Mouse (Mus musculus): ENCODE data around the gene Olfr73. TPM values are rescaled to one million over a fixed set of nuclear protein-coding genes. Genes with fewer than 3 reads are reported as not detected.
"Not testable (repeated sequence)": the region's sequence is repeated elsewhere in the genome, so short reads cannot be mapped to it uniquely, and the experiment has no call there.

Olfr73 gene
- not detected in 2 replicates for polyA plus RNA-seq (2015; fragmentation: Nextera tagmentation; extraction: Ambion mirVana)

DNA sequence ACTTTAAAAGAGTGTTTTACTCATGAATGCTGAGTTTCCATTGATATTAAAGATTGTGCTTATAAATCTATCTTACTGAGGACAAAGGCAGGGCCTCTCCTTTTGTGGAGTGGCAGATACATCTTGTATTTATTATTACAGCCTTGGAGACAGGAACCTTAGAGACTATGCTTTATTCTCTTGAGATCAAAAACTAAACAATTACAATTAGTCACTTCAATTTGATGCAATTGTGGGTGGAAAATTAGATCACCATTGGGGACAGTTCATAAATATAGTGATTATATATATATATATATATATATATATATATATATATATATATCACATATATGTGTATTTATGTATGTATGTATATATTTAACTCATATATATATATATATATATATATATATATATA is at the start of gene Olfr73:
Gene Olfr73 (minus strand): TSS at position 101 of the 400 bp plus-strand sequence.
- H3K9ac ChIP-seq (ENCODE audit: low read depth, low read length), result no peak within 1 kb of the TSS
- H3K36me3 ChIP-seq (ENCODE audit: insufficient read depth, low read length), result no peaks in the 10 kb centered on the region
- no peaks in the 10 kb centered on the region for H3K27me3 ChIP-seq (ENCODE audit: insufficient read depth, low read length)
- H3K27ac ChIP-seq, result no peak within 1 kb of the TSS
- no peak for ATAC-seq (replicated peaks; ENCODE audit: low FRiP score, low read depth)
- DNase-seq (ENCODE audit: low spot score), result no peak
- no peak within 1 kb of the TSS for H3K4me2 ChIP-seq (ENCODE audit: low read length)
- no peaks in the 10 kb centered on the region for H3K4me1 ChIP-seq (replicated peaks; ENCODE audit: insufficient read depth, low read length)
- no peaks in the 10 kb centered on the region for H3K9me3 ChIP-seq (replicated peaks; ENCODE audit: low read length)
- no peak within 1 kb of the TSS for H3K4me3 ChIP-seq (replicated peaks; ENCODE audit: low read depth, low read length)
- no peak for TF ChIP-seq CTCF (IDR thresholded peaks at IDR 0.05; ENCODE audit: low read depth)

DNA sequence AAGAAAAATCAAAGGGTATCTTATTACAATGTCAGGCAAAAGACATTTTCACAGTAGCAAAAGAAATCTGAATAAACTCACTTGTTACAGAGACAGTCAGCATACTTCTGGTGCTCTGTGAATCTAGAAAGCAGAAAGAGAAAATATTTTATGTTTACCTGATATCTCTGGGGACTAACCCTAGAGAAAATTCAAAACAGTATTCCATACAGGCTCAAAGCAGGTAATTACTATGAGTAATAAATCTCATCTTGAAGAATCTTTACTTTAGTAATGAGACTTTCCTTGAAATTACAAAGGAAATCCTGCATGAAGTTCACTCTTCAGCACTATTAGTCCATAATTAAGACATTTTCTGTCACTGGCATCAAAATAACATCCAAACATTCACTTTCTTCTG is 34.2 kb upstream of the Olfr73 start, which contains the start of gene Olfr1163:
Gene Olfr1163 (minus strand): TSS at position 101 of the 400 bp plus-strand sequence.
- Histone ChIP-seq H3K27ac (no peak within 1 kb of the TSS), H3K27me3 (ENCODE audit: insufficient read depth, low read length) (no peaks in the 10 kb centered on the region), H3K9me3 (replicated peaks; ENCODE audit: low read length) (no peaks in the 10 kb centered on the region), H3K4me1 (replicated peaks; ENCODE audit: insufficient read depth, low read length) (no peaks in the 10 kb centered on the region), H3K9ac (ENCODE audit: low read depth, low read length) (no peak within 1 kb of the TSS), H3K36me3 (ENCODE audit: insufficient read depth, low read length) (no peaks in the 10 kb centered on the region), H3K4me2 (ENCODE audit: low read length) (no peak within 1 kb of the TSS), H3K4me3 (replicated peaks; ENCODE audit: low read depth, low read length) (no peak within 1 kb of the TSS)
- DNase-seq (ENCODE audit: low spot score), result no peak
- TF ChIP-seq CTCF (IDR thresholded peaks at IDR 0.05; ENCODE audit: low read depth), result no peak
- ATAC-seq (replicated peaks; ENCODE audit: low FRiP score, low read depth), result no peak

DNA sequence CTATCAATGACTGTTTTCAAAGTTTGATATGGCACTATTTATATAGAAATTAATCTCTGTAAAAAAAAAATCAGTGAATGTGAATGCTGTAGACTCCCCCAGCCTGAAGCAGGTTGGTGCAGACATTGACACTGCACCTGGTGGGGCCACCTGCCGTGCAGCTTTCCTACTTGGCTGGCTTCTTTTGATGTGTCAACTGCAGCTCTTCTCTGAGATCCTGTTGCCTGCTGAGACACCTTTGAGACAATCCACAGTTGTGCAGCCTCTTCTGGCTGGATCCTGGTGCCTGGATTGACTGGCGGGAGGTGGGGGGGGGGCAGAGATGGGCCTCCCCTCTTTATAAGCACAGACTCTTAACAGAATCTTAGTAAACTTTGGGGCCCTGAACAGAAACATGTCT is 26.1 kb upstream of the Olfr73 start:
- Histone ChIP-seq H3K9ac (ENCODE audit: low read depth, low read length) (no peak overlapping the region), H3K9me3 (replicated peaks; ENCODE audit: low read length) (no peaks in the 10 kb centered on the region), H3K4me2 (ENCODE audit: low read length) (no peak overlapping the region), H3K36me3 (ENCODE audit: insufficient read depth, low read length) (no peaks in the 10 kb centered on the region), H3K4me3 (replicated peaks; ENCODE audit: low read depth, low read length) (no peak overlapping the region), H3K27me3 (ENCODE audit: insufficient read depth, low read length) (no peaks in the 10 kb centered on the region), H3K27ac (no peak overlapping the region), H3K4me1 (replicated peaks; ENCODE audit: insufficient read depth, low read length) (no peaks in the 10 kb centered on the region)
- WGBS, result 86% methylated on average over 2 of the region's 2 CpGs
- ATAC-seq (replicated peaks; ENCODE audit: low FRiP score, low read depth), result no peak
- no peak for DNase-seq (ENCODE audit: low spot score)
- no peak for TF ChIP-seq CTCF (IDR thresholded peaks at IDR 0.05; ENCODE audit: low read depth)

DNA sequence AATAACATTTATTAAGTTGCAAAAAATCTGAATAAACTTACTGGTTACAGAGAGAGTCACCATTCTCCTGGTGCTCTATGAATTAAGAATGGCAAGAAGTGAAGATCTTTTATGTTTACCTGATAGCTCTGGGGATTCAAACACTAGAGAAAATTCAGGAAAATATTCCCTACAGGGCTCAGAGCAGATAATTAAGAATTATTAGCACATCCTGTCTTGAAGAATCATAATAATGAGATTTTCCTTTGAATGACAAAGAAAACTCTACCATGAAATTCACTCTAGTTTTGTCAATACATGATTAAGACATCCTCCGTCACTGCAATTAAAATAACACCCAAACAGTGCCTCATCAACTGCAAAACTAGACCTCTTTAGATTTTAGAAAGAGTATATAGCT is 13.5 kb upstream of the Olfr73 start, which contains the start of gene Olfr1162:
Gene Olfr1162 (minus strand): TSS at position 101 of the 400 bp plus-strand sequence.
- Histone ChIP-seq H3K27ac (no peak within 1 kb of the TSS), H3K27me3 (ENCODE audit: insufficient read depth, low read length) (no peaks in the 10 kb centered on the region), H3K9me3 (replicated peaks; ENCODE audit: low read length) (no peaks in the 10 kb centered on the region), H3K4me1 (replicated peaks; ENCODE audit: insufficient read depth, low read length) (no peaks in the 10 kb centered on the region), H3K36me3 (ENCODE audit: insufficient read depth, low read length) (no peaks in the 10 kb centered on the region), H3K4me2 (ENCODE audit: low read length) (no peak within 1 kb of the TSS), H3K4me3 (replicated peaks; ENCODE audit: low read depth, low read length) (no peak within 1 kb of the TSS), H3K9ac (ENCODE audit: low read depth, low read length) (no peak within 1 kb of the TSS)
- TF ChIP-seq CTCF (IDR thresholded peaks at IDR 0.05; ENCODE audit: low read depth), result no peak
- ATAC-seq (replicated peaks; ENCODE audit: low FRiP score, low read depth), result no peak
- WGBS, result 87% methylated on average over 1 of the region's 1 CpGs
- no peak for DNase-seq (ENCODE audit: low spot score)

DNA sequence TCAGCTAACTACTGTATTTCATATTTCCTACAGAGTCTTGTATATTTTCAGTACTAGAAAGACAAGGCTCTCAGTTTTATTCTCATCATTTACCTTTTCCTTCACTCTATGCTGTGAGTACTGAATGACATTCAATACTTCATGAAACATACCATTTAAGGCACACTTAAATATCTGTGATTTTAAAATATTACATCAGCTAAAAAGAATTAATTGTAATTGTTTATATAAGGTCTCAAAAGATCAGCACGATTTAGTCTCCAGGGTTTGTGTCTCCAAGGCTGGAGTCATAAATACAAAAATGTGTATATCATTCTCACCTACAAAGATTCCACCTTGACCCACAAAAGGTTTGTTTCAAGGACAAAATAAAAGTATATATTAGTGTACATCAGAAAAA is 15.0 kb downstream of the Olfr73 start, which contains the start of gene Olfr1161:
Gene Olfr1161 (plus strand): TSS at position 301 of the 400 bp plus-strand sequence.
- 77% methylated on average over 1 of the region's 1 CpGs for WGBS
- H3K27ac ChIP-seq; H3K4me3 ChIP-seq (replicated peaks; ENCODE audit: low read depth, low read length); H3K9ac ChIP-seq (ENCODE audit: low read depth, low read length); ATAC-seq (replicated peaks; ENCODE audit: low FRiP score, low read depth); H3K4me1 ChIP-seq (replicated peaks; ENCODE audit: insufficient read depth, low read length); DNase-seq (ENCODE audit: low spot score); H3K9me3 ChIP-seq (replicated peaks; ENCODE audit: low read length); H3K36me3 ChIP-seq (ENCODE audit: insufficient read depth, low read length); H3K4me2 ChIP-seq (ENCODE audit: low read length); H3K27me3 ChIP-seq (ENCODE audit: insufficient read depth, low read length): not testable (repeated sequence)

DNA sequence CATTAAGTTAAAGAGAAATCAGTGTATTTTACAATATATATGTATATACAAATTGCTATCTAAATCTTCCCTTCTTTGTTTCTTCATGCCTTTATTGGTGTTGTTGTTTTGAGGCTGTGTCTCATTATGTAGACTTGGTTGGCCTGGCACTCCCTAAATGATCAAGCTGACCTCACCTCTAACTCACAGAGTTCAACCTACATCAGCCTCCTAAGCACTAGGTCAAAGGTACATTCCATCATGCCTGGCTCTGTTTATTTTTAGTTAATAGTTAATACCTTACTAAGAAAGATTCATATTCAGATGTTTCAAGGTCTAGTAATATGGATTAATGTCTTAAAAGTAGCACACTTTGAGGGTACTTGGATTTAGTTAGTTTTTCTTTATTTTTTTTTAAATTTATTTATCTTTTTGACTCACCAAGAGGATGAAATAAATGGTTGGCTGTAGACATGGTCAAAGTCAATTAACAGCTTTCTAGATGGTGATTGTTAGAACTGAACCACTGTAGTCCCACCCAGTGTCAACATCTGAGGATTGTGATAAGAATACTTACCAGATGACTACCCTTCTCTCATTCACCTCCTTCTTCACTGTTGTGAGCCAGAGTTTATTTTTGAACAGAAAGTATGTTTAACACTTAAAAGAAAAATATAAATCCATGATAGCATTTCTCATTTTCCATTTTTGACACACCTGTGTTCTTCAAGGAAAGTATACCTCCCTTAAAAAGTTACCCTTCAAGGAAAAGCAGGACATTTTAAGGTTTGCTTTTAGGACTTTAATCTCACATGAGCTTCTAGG is 29.8 kb downstream of the Olfr73 start, which contains the start of gene Olfr1160:
Gene Olfr1160 (minus strand): TSS at position 754 of the 804 bp plus-strand sequence.
- Histone ChIP-seq H3K36me3 (ENCODE audit: insufficient read depth, low read length) (no peaks in the 10 kb centered on the region), H3K27ac (no peak within 1 kb of the TSS), H3K4me3 (replicated peaks; ENCODE audit: low read depth, low read length) (no peak within 1 kb of the TSS), H3K9me3 (replicated peaks; ENCODE audit: low read length) (no peaks in the 10 kb centered on the region), H3K27me3 (ENCODE audit: insufficient read depth, low read length) (no peaks in the 10 kb centered on the region), H3K9ac (ENCODE audit: low read depth, low read length) (no peak within 1 kb of the TSS), H3K4me2 (ENCODE audit: low read length) (no peak within 1 kb of the TSS), H3K4me1 (replicated peaks; ENCODE audit: insufficient read depth, low read length) (no peaks in the 10 kb centered on the region)
- no peak for TF ChIP-seq CTCF (IDR thresholded peaks at IDR 0.05; ENCODE audit: low read depth)
- no peak for ATAC-seq (replicated peaks; ENCODE audit: low FRiP score, low read depth)
- DNase-seq (ENCODE audit: low spot score), result no peak
